Mouse (Mus musculus) left cerebral cortex, postnatal 25 days (tissue): ENCODE data around the gene Ttc39a. TPM values are rescaled to one million over a fixed set of nuclear protein-coding genes. Genes with fewer than 3 reads are reported as not detected.

Experiments used
- DNase-seq, 2 experiments: peaks; one replicate each; pipeline ENCODE4 v3.0.0; 2022; ENCODE audit warnings: low spot score in 2 of 2, mixed read lengths in 1 of 2
- intact Hi-C: fragments of 180-260 bp; cut with DNase I; formaldehyde crosslinking; loops from one replicate; pipeline ENCODE4 v1.15.1; 2025
- total RNA-seq, 2 experiments: library from RNA; stranded (reverse); gene quantifications; 2 replicates each; pipeline ENCODE4 v1.2.3; 2021

Ttc39a gene
- total RNA-seq, 2 experiments from 2014 or later = 2.0 to 3.9 TPM

DNA sequence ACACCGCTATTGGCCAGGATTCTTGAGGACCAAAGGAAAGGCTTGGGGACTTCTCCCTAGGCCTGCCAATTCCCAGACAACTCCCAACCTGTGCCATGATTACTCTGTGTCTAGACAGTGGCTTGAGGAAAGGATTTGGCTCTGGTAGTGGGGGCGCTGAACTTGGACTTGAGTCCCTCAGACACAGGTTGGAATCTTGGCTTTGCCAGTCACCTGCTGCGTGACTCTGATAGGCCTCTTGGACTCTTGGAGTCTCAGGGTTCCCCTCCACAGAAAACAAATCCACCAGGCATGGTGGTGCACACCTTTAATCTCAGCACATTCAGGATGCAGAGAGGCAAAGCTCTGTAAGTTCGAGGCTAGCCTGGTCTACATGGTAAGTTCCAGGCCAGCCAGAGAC, 13.1 kb downstream of the Ttc39a start:
- no peak for DNase-seq
- intact Hi-C loops = no loop called here

DNA sequence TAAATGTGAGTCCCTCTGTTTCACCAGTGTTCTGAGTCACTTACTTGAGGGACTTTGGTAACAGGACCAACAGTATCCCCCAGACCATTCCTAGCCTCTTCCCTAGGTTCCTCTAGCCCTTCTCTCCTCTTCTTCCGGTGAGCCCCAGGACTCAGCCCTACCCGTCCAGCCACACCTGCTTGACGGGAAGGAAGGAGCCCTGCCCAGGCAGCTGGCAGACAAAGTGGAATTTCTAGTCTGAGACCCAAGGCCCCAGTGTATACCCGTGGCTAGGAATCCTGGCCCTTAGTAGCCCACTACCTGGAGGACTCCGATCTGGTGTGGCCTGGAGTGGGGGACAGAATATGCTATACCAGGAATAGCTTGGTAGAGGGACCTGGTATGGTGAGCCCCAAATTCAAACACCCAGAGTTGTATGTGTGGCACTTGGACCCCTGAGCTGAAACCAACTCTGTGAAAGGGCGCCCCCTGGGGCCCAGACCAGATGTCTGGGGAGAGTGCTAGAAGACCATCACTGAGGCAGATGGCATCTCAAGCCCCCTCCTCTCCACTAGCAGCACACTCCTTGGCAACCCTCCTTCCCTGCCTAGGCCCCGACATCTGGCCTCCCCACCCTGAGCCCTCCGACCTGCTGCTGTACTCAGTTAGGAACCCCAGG, 13.8 kb downstream of the Ttc39a start:
- DNase-seq = no peak
- intact Hi-C loops = no loop called here

GRCm38 (mm10) chr4:109421608-109422007, 15.2 kb downstream of the Ttc39a start:
- no peak for DNase-seq
- intact Hi-C loops = no loop called here

DNA sequence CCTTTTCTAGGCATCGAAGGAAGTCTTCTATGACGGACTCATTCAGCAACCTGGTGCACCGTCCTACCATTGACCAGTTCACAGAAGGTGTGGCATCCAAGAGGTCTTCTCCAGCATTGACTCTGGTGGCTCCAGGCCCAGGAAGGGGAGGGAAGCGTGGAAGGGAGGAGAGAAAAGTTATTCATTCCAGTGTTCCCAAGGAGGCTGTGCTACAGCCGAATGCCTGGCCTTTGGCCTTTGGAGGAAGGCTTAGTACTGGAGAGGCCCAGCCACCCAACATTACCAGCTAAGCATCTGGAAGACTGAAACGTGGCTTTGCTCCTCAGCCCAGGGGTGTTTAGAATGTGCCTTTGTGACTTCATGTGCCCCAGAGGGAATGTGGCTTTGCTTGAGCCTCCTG, 16.0 kb downstream of the Ttc39a start:
- no peak for DNase-seq
- intact Hi-C loops = no loop called here

DNA sequence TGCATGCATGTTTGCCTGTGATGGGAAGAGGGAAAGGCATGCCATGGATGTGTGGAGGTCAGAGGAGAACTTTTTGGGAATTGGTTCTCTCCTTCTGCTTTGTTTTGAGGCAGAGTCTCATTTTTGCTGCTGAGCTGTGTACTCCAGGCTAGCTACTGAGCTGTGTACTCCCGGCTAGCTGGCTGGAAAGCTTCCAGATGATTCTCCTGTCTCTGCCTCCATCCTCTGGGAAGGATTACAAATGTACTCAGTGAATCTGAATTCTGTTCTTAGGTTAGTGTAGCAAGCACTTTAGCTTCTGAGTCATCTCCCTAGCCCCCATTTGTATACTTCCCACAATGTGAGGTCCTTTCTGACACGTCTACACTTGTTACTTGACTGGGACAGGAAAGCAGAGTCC, 17.0 kb downstream of the Ttc39a start:
- intact Hi-C loops = no loop called here
- peak in 1 of 2 experiments; percentile 44 for DNase-seq

GRCm38 (mm10) chr4:109427058-109427457, 20.6 kb downstream of the Ttc39a start:
- intact Hi-C loops = no loop called here

GRCm38 (mm10) chr4:109430250-109430649, 23.8 kb downstream of the Ttc39a start:
- intact Hi-C loops = no loop called here

More at GRCm38 (mm10) chr4:109427058-109427457, 20.6 kb downstream of the Ttc39a start:
- no peak for DNase-seq

GRCm38 (mm10) chr4:109430854-109431253, 24.4 kb downstream of the Ttc39a start:
- intact Hi-C loops = no loop called here
- DNase-seq = peak; percentile 39 to 43

More at GRCm38 (mm10) chr4:109430250-109430649, 23.8 kb downstream of the Ttc39a start:
- DNase-seq = no peak

DNA sequence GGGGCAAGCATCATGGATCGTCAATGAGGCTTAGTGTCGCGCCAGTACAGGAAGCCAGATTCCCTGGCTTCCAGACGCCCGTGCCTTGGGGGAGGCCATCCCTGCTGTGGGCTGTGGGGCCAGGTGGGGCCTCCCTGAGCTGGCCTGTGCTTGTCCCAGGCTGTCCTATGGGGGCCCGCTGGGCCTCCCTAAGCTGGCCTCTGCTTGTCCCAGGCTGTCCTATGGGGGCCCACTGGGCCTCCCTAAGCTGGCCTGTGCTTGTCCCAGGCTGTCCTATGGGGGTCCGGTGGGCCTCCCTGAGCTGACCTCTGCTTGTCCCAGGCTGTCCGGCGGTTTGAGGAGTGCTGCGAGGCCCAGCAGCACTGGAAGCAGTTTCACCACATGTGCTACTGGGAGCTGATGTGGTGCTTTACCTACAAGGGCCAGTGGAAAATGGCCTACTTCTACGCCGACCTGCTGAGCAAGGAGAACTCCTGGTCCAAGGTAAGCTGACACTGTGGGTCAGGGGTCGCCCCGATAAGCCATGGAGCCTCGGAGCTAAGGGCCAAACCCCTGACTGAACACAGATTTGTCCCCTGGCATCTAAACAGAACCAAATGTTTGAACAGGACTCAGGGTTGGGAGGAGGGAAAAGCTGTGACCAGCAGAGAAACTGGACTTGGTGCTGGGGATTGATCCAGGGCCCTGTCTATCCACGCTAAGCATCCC, 26.4 kb downstream of the Ttc39a start:
- intact Hi-C loops = no loop called here
- no peak for DNase-seq

DNA sequence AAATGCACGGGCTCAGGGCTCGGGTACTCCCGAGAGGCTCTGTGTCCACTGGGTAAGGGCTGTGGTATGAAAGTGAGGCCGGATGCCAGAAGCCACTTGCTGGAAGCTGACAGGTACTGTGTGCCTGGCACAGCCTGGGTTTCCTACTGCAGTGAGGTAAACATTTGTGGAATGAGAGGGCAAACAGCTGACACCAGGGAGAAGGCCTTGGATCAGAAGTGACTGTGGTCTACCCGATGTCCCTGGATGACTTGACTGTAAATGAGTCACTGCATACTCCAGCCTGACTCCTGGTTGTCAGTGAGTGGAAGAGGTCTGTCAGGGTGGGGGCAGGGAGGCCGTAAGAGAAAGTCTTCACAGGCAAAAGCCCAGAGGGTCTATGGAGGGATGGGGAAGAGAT, 27.2 kb downstream of the Ttc39a start:
- intact Hi-C loops = no loop called here
- DNase-seq = no peak

- no peak for DNase-seq
- intact Hi-C loops = no loop called here
Measured at GRCm38 (mm10) chr4:109434256-109434655, 27.8 kb downstream of the Ttc39a start.

DNA sequence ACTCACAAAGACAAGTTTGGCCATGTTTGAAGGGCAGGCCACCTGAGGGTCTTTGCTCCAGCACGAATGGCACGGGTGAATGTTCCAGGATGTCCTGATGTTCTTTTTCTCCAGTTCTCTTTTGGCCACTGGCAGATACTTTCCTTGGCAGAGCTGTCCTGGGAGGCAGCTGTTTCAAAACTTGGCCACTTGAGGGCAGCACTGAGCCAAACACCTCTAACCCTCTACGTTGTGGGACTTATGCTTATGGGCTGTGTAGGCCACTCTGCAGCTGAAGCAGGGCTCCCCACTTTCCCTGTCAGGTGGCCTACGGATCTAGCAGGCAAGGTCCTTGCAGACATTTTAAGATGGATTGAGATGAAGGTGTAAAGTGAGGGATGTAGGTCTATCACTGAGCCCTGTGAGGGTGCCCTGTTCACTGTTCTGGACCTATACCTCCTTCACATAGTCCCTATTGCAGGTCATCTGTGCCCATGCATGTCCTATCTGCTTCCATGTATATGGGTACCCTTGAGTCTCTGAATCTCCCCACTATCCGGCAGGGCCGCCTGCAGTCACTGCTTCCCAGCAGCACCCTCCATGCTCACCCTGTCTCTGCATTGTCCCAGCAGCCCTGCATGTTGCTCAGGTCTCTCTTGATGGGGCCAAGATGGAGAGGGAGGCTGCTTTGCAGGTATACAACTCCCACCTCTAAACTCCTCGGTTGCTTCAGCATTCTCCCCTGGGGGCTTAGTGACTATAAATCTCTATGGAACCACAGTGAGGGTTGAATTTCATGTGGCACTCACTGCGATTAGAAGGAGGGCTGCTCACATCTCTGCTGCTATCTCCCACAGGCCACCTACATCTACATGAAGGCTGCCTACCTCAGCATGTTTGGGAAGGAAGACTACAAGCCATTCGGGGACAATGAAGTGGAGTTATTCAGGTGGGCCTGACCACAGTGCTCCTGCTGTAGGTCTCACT, 31.8 kb downstream of the Ttc39a start:
- peak; percentile 41 to 49 for DNase-seq
- intact Hi-C loops = loop anchor here (5.0 kb wide), 1 partner anchor 289 kb away; no protein-coding TSS in a partner anchor

DNA sequence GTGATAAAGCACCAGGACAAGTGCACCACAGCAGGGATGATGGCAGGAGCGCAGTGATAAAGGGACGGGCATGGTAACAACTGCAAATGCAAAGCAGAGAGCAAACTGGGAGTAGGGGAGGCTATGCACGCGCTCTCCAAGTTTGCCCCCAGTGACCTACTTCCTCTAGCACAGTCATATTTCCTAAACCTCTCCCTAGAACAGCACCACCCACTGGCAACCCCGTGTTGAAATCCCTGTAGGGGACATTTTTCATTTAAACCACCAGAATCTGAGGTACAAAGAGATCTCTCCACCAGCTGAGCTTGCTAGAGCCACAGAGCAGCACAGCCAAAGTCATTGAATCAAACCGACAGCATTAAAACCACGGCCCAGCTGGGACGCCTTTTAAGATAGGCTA, 32.7 kb downstream of the Ttc39a start:
- DNase-seq = no peak
- intact Hi-C loops = loop anchor here (5.0 kb wide), 1 partner anchor 288 kb away; no protein-coding TSS in a partner anchor

- intact Hi-C loops = loop anchor here (5.0 kb wide), 1 partner anchor 287 kb away; no protein-coding TSS in a partner anchor
- DNase-seq = no peak
Measured at GRCm38 (mm10) chr4:109439825-109440248, 33.4 kb downstream of the Ttc39a start.

DNA sequence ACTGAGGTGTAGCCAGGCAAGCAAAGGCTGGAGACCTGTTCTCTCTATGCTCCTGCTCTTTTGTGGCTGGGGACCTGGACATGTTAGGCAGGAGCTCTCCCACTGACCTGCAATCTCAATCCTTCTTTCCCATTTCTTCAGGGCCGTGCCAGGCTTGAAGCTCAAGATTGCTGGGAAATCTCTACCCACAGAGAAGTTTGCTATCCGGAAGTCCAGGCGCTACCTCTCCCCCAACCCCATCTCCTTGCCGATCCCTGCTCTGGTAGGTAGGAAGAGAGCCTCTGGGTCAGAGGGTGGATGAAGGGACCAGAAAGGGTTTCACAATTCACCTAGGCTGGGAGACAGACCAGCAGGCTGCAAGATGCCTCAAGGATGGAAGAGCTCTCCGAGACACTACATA, 34.0 kb downstream of the Ttc39a start:
- intact Hi-C loops = no loop called here
- no peak for DNase-seq

- intact Hi-C loops = no loop called here
- no peak for DNase-seq
Measured at GRCm38 (mm10) chr4:109441000-109441399, 34.6 kb downstream of the Ttc39a start.

DNA sequence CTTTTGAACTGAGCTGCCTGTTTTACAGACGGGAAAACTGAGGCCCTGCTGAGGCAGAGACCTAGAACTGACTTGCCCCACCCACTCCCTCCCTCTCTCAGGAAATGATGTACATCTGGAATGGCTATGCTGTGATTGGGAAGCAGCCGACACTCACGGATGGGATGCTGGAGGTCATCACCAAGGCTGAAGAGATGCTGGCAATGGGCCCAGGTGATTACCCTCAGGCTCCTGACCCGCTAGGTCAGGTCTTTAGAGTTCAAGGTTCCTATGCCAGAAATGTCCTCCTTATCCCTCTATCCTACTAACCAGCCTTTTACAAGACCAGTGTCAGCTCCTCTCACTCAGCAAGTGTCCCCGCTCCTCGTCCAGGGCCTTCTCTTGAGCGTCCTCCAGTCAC, 35.7 kb downstream of the Ttc39a start:
- intact Hi-C loops = no loop called here
- DNase-seq = no peak

DNA sequence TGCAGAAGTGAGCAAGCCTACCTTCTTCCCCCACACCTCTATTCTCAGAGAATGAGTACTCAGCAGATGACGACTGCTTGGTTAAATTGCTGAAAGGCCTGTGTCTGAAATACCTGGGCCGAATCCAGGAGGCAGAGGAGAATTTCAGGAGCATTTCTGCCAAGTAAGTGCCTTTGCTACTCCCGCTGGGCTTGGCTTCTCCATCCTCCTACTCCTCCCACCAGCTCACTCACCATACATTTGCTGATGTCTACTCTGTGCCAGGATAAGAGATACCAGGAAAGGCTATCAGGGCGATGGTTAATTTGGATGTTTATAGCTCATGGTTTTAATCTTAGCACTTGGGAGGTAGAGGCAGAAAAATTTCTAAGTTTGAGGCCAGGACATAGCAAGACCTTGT, 36.2 kb downstream of the Ttc39a start:
- peak in 1 of 2 experiments; percentile 83 for DNase-seq
- intact Hi-C loops = no loop called here

- intact Hi-C loops = no loop called here
- no peak for DNase-seq
Measured at GRCm38 (mm10) chr4:109444471-109444870, 38.0 kb downstream of the Ttc39a start.

GRCm38 (mm10) chr4:109444951-109445350, 38.5 kb downstream of the Ttc39a start:
- intact Hi-C loops = no loop called here

More at GRCm38 (mm10) chr4:109444951-109445350, 38.5 kb downstream of the Ttc39a start:
- no peak for DNase-seq
